Mouse (Mus musculus): ENCODE data around the gene Pcyt1a. TPM values are rescaled to one million over a fixed set of nuclear protein-coding genes. Genes with fewer than 3 reads are reported as not detected.
A peak's percentile ranks its signal among the peaks of the same experiment; 100 is the strongest.
"Not testable (repeated sequence)": the region's sequence is repeated elsewhere in the genome, so short reads cannot be mapped to it uniquely, and the experiment has no call there.

The Pcyt1a gene
- polyA plus RNA-seq, 1 experiment: 24.5 TPM

GRCm38 (mm10) chr16:32463426-32463825 lies 32.7 kb downstream of the Pcyt1a start:
- DNase-seq (ENCODE audit: low read depth, low spot score): peak; percentile 67
- 36% methylated on average over 2 of the region's 2 CpGs for WGBS

GRCm38 (mm10) chr16:32464908-32465307 lies 34.2 kb downstream of the Pcyt1a start:
- DNase-seq (ENCODE audit: low read depth, low spot score): no peak
- WGBS: 0% methylated on average over 1 of the region's 1 CpGs

- WGBS: 87% methylated on average over 3 of the region's 3 CpGs
- no peak for DNase-seq (ENCODE audit: low read depth, low spot score)
Observed at GRCm38 (mm10) chr16:32468488-32468887, 37.8 kb downstream of the Pcyt1a start.

- DNase-seq (ENCODE audit: low read depth, low spot score): no peak
- 73% methylated on average over 5 of the region's 5 CpGs for WGBS
Observed at GRCm38 (mm10) chr16:32469404-32470105, 38.8 kb downstream of the Pcyt1a start.

- 81% methylated on average over 7 of the region's 7 CpGs for WGBS
- no peak for DNase-seq (ENCODE audit: low read depth, low spot score)
Observed at GRCm38 (mm10) chr16:32472276-32473015, 41.7 kb downstream of the Pcyt1a start.

- 88% methylated on average over 6 of the region's 6 CpGs for WGBS
- no peak for DNase-seq (ENCODE audit: low read depth, low spot score)
Observed at GRCm38 (mm10) chr16:32477315-32477714, 46.6 kb downstream of the Pcyt1a start.

- DNase-seq (ENCODE audit: low read depth, low spot score): no peak
- 72% methylated on average over 2 of the region's 2 CpGs for WGBS
Observed at GRCm38 (mm10) chr16:32479415-32479814, 48.7 kb downstream of the Pcyt1a start.

- no peak for DNase-seq (ENCODE audit: low read depth, low spot score)
- 33% methylated on average over 7 of the region's 7 CpGs for WGBS
Observed at GRCm38 (mm10) chr16:32484431-32484871, 53.7 kb downstream of the Pcyt1a start.

GRCm38 (mm10) chr16:32485209-32485608 lies 54.5 kb downstream of the Pcyt1a start:
- 62% methylated on average over 2 of the region's 2 CpGs for WGBS
- no peak for DNase-seq (ENCODE audit: low read depth, low spot score)

- 84% methylated on average over 6 of the region's 6 CpGs for WGBS
- no peak for DNase-seq (ENCODE audit: low read depth, low spot score)
Observed at GRCm38 (mm10) chr16:32486046-32486445, 55.3 kb downstream of the Pcyt1a start.

GRCm38 (mm10) chr16:32487234-32488111 lies 56.8 kb downstream of the Pcyt1a start, which contains the start of gene Slc51a:
Gene Slc51a (minus strand): TSS chr16:32487879.
- no peak for DNase-seq (ENCODE audit: low read depth, low spot score)
- 31% methylated on average over 15 of the region's 15 CpGs for WGBS

GRCm38 (mm10) chr16:32488939-32489338 lies 58.2 kb downstream of the Pcyt1a start:
- WGBS: 64% methylated on average over 3 of the region's 3 CpGs
- no peak for DNase-seq (ENCODE audit: low read depth, low spot score)

GRCm38 (mm10) chr16:32494371-32494770 lies 63.6 kb downstream of the Pcyt1a start:
- WGBS: 62% methylated on average over 6 of the region's 6 CpGs
- DNase-seq (ENCODE audit: low read depth, low spot score): not testable (repeated sequence)

- WGBS: 51% methylated on average over 3 of the region's 3 CpGs
- no peak for DNase-seq (ENCODE audit: low read depth, low spot score)
Observed at GRCm38 (mm10) chr16:32495965-32496364, 65.2 kb downstream of the Pcyt1a start, which contains the start of gene Zdhhc19. Gene Zdhhc19 (plus strand): TSS chr16:32496265.

GRCm38 (mm10) chr16:32498996-32499395 lies 68.3 kb downstream of the Pcyt1a start:
- DNase-seq (ENCODE audit: low read depth, low spot score): no peak

GRCm38 (mm10) chr16:32499430-32500037 lies 68.8 kb downstream of the Pcyt1a start:
- WGBS: 11% methylated on average over 22 of the region's 22 CpGs
- DNase-seq (ENCODE audit: low read depth, low spot score): no peak

More at GRCm38 (mm10) chr16:32498996-32499395, 68.3 kb downstream of the Pcyt1a start:
- WGBS: 79% methylated on average over 13 of the region's 13 CpGs

GRCm38 (mm10) chr16:32501459-32501858 lies 70.7 kb downstream of the Pcyt1a start:
- DNase-seq (ENCODE audit: low read depth, low spot score): no peak
- WGBS: 53% methylated on average over 7 of the region's 7 CpGs

GRCm38 (mm10) chr16:32502621-32503335 lies 72.1 kb downstream of the Pcyt1a start:
- 73% methylated on average over 12 of the region's 12 CpGs for WGBS

GRCm38 (mm10) chr16:32503633-32504032 lies 72.9 kb downstream of the Pcyt1a start:
- 31% methylated on average over 6 of the region's 6 CpGs for WGBS

More at GRCm38 (mm10) chr16:32502621-32503335, 72.1 kb downstream of the Pcyt1a start:
- DNase-seq (ENCODE audit: low read depth, low spot score): no peak

More at GRCm38 (mm10) chr16:32503633-32504032, 72.9 kb downstream of the Pcyt1a start:
- no peak for DNase-seq (ENCODE audit: low read depth, low spot score)

All from large intestine, adult 2 months (tissue).